Mouse (Mus musculus) megakaryocyte, embryonic 14.5 days (primary cell): ENCODE results near the gene 5430419D17Rik. TPM values are rescaled to one million over a fixed set of nuclear protein-coding genes. Genes with fewer than 3 reads are reported as not detected.

Experiments
- H3K27me3 ChIP-seq: replicated peaks from 2 replicates; pipeline ENCODE3; 2012; ENCODE audit warnings: inconsistent platforms
- H3K36me3 ChIP-seq: replicated peaks from 2 replicates; pipeline ENCODE3; 2012; ENCODE audit warnings: low read length, inconsistent platforms, mixed read lengths
- H3K4me1 ChIP-seq: 2 replicates; pipeline ENCODE4 v1.6.1; 2012; ENCODE audit warnings: inconsistent platforms
- H3K4me3 ChIP-seq: replicated peaks from 2 replicates; pipeline ENCODE3; 2012; ENCODE audit warnings: moderate library complexity, mild to moderate bottlenecking, inconsistent platforms
- H3K9me3 ChIP-seq: 2 replicates; pipeline ENCODE4 v1.6.1; 2012; ENCODE audit warnings: inconsistent platforms
- FLI1 ChIP-seq: IDR thresholded peaks from 2 replicates; pipeline ENCODE4 v1.6.1; 2012; ENCODE audit warnings: low read length, inconsistent platforms, mixed read lengths
- GATA1 ChIP-seq: IDR thresholded peaks from 3 replicates; pipeline ENCODE4 v1.6.1; 2012; ENCODE audit warnings: mixed read lengths, low read length, inconsistent platforms, borderline replicate concordance
- polyA plus RNA-seq: library from polyadenylated mRNA; stranded (reverse); fragments of >175 nt; gene quantifications from 2 replicates; pipeline ENCODE4 v1.2.3, GENCODE M21; 2012; ENCODE audit warnings: low replicate concordance; ENCODE audit not compliant: insufficient read depth

5430419D17Rik gene
- polyA plus RNA-seq, 1 experiment, result not detected

GRCm38 (mm10) chr7:131345856-131346541 is 171.8 kb downstream of the 5430419D17Rik start:
- Histone ChIP-seq H3K27me3 (no peaks in the 10 kb centered on the region), H3K4me1 (no peaks in the 10 kb centered on the region), H3K36me3 (peaks cover 85% of the 10 kb centered on the region), H3K4me3 (no peak overlapping the region), H3K9me3 (no peaks in the 10 kb centered on the region)
- no peak for TF ChIP-seq GATA1
- TF ChIP-seq FLI1, result no peak

Other genes starting within 250 kb of the 5430419D17Rik start
- 0.75 and 2.5 TPM in 2 replicates for gene Htra1, start 238.3 kb upstream of the 5430419D17Rik start, polyA plus RNA-seq
- not detected in 2 replicates for gene Dmbt1, start 142.3 kb upstream of the 5430419D17Rik start, polyA plus RNA-seq
- gene 4933402N03Rik, start 28.1 kb upstream of the 5430419D17Rik start, polyA plus RNA-seq, result 0.07 TPM in 1 of 2 replicates, not detected in the other
- not detected in 2 replicates for gene Cuzd1, start 147.9 kb downstream of the 5430419D17Rik start, polyA plus RNA-seq
- not detected in 2 replicates for gene Fam24b, start 155.1 kb downstream of the 5430419D17Rik start, polyA plus RNA-seq
- gene Fam24a, start 159.5 kb downstream of the 5430419D17Rik start, polyA plus RNA-seq, result not detected in 2 replicates
- gene 2310057M21Rik, start 188.4 kb downstream of the 5430419D17Rik start, polyA plus RNA-seq, result 3.2 and 15.5 TPM in 2 replicates
- gene Pstk, start 196.7 kb downstream of the 5430419D17Rik start, polyA plus RNA-seq, result 30.3 and 33.6 TPM in 2 replicates
- 3.4 and 3.7 TPM in 2 replicates for gene Ikzf5, start 236.1 kb downstream of the 5430419D17Rik start, polyA plus RNA-seq
- 0.76 TPM in 1 of 2 replicates, not detected in the other for gene Acadsb, start 236.2 kb downstream of the 5430419D17Rik start, polyA plus RNA-seq